Mouse (Mus musculus) CH12.LX (cell line): ENCODE results near the gene Adamts14. TPM values are rescaled to one million over a fixed set of nuclear protein-coding genes. Genes with fewer than 3 reads are reported as not detected.

Experiments
- DNase-seq: peaks from one replicate; pipeline ENCODE4 v3.0.0-alpha.2; 2013; ENCODE audit errors: extremely low read depth
- H3K27ac ChIP-seq: 2 replicates; pipeline ENCODE4 v1.5.1; 2012; ENCODE audit warnings: low read depth, mild to moderate bottlenecking, control low read depth, moderate library complexity; ENCODE audit not compliant: insufficient read depth
- H3K27me3 ChIP-seq: replicated peaks from 2 replicates; pipeline ENCODE3; 2012; ENCODE audit warnings: inconsistent platforms
- H3K36me3 ChIP-seq, 2 experiments: replicated peaks in 1 of 2; 2 replicates each; pipeline versions ENCODE3 to v1.6.1; 2012; ENCODE audit warnings: inconsistent platforms in 1 of 2, low read length in 1 of 2, mild to moderate bottlenecking in 1 of 2, mixed read lengths in 1 of 2, moderate library complexity in 1 of 2; ENCODE audit not compliant: control insufficient read depth in 1 of 2, insufficient read depth in 1 of 2
- H3K4me1 ChIP-seq, 2 experiments: 2 replicates each; pipeline ENCODE4 v1.6.1; 2012; ENCODE audit warnings: inconsistent platforms in 1 of 2, moderate library complexity in 1 of 2; ENCODE audit not compliant: insufficient read depth in 2 of 2, control insufficient read depth in 1 of 2
- H3K4me2 ChIP-seq: 2 replicates; pipeline ENCODE4 v1.6.1; 2012; ENCODE audit warnings: low read depth, mild to moderate bottlenecking, control low read depth; ENCODE audit not compliant: poor library complexity, insufficient read depth, severe bottlenecking
- H3K4me3 ChIP-seq, 3 experiments: fragments of 150-350 bp in 1 of 3; sonication (generic) in 1 of 3; replicated peaks in 1 of 3; 2 replicates each; pipeline versions ENCODE3 to v1.5.1; 2011 to 2012; ENCODE audit warnings: low read depth in 2 of 3, low read length in 2 of 3, mild to moderate bottlenecking in 2 of 3, moderate library complexity in 2 of 3, control low read depth in 1 of 3, improper control_type of control experiment in 1 of 3, inconsistent platforms in 1 of 3, mixed read lengths in 1 of 3; ENCODE audit not compliant: poor library complexity in 1 of 3
- H3K79me2 ChIP-seq: replicated peaks from 2 replicates; pipeline ENCODE4 v1.6.1; 2012; ENCODE audit warnings: mild to moderate bottlenecking, moderate library complexity; ENCODE audit not compliant: control insufficient read depth, poor library complexity, insufficient read depth, severe bottlenecking; ENCODE audit errors: extremely low read depth
- H3K9ac ChIP-seq: 2 replicates; pipeline ENCODE4 v1.6.1; 2012; ENCODE audit warnings: low read depth, mild to moderate bottlenecking, control low read depth, moderate library complexity; ENCODE audit not compliant: insufficient read depth
- H3K9me3 ChIP-seq: replicated peaks from 2 replicates; pipeline ENCODE3; 2012; ENCODE audit warnings: low read length, inconsistent platforms, mixed read lengths
- BHLHE40 ChIP-seq: IDR thresholded peaks from 2 replicates; pipeline ENCODE4 v1.6.1; 2011; ENCODE audit warnings: mild to moderate bottlenecking, low read depth, low read length, improper control_type of control experiment
- CHD1 ChIP-seq: IDR thresholded peaks from 2 replicates; pipeline ENCODE4 v1.6.1; 2012; ENCODE audit warnings: low read depth, low read length, improper control_type of control experiment, inconsistent platforms
- CHD2 ChIP-seq: IDR thresholded peaks from 2 replicates; pipeline ENCODE4 v1.6.1; 2011; ENCODE audit warnings: low read length, improper control_type of control experiment
- CTCF ChIP-seq, 2 experiments: IDR thresholded peaks in 1 of 2; conservative IDR thresholded peaks in 1 of 2; 2 replicates each; pipeline ENCODE4 v1.5.1; 2011 to 2012; ENCODE audit warnings: low read depth in 2 of 2, low read length in 2 of 2, improper control_type of control experiment in 1 of 2, inconsistent platforms in 1 of 2, mild to moderate bottlenecking in 1 of 2, moderate library complexity in 1 of 2
- E2F4 ChIP-seq: IDR thresholded peaks from 2 replicates; pipeline ENCODE4 v1.6.1; 2011; ENCODE audit warnings: low read depth, low read length, improper control_type of control experiment; ENCODE audit not compliant: insufficient replicate concordance
- ELF1 ChIP-seq: IDR thresholded peaks from 2 replicates; pipeline ENCODE4 v1.6.1; 2014; ENCODE audit warnings: low read depth, mild to moderate bottlenecking, inconsistent platforms, low read length, improper control_type of control experiment
- GABPA ChIP-seq: IDR thresholded peaks from 2 replicates; pipeline ENCODE4 v1.6.1; 2012; ENCODE audit warnings: low read depth, low read length, improper control_type of control experiment, inconsistent platforms; ENCODE audit not compliant: insufficient replicate concordance
- HCFC1 ChIP-seq: IDR thresholded peaks from 2 replicates; pipeline ENCODE4 v1.6.1; 2012; ENCODE audit warnings: low read depth, mild to moderate bottlenecking, inconsistent platforms, low read length, improper control_type of control experiment
- JUN ChIP-seq: IDR thresholded peaks from 2 replicates; pipeline ENCODE4 v1.6.1; 2011; ENCODE audit warnings: low read depth, mild to moderate bottlenecking, low read length, improper control_type of control experiment, moderate library complexity; ENCODE audit not compliant: insufficient read depth
- JUND ChIP-seq: conservative IDR thresholded peaks from 2 replicates; pipeline ENCODE4 v1.6.1; 2011; ENCODE audit warnings: low read depth, low read length, improper control_type of control experiment
- KAT2A ChIP-seq: IDR thresholded peaks from 2 replicates; pipeline ENCODE4 v1.6.1; 2012; ENCODE audit warnings: low read length, improper control_type of control experiment, inconsistent platforms; ENCODE audit not compliant: insufficient replicate concordance
- MAZ ChIP-seq: IDR thresholded peaks from 2 replicates; pipeline ENCODE4 v1.6.1; 2012; ENCODE audit warnings: low read depth, mild to moderate bottlenecking, inconsistent platforms, low read length, improper control_type of control experiment, moderate library complexity
- MEF2A ChIP-seq: IDR thresholded peaks from 2 replicates; pipeline ENCODE4 v1.6.1; 2014; ENCODE audit warnings: low read depth, mild to moderate bottlenecking, inconsistent platforms, low read length, improper control_type of control experiment, borderline replicate concordance
- NELFE ChIP-seq: IDR thresholded peaks from 2 replicates; pipeline ENCODE4 v1.6.1; 2011; ENCODE audit warnings: low read depth, low read length, improper control_type of control experiment
- POLR2A ChIP-seq: IDR thresholded peaks from 2 replicates; pipeline ENCODE4 v1.6.1; 2011; ENCODE audit warnings: low read depth, mild to moderate bottlenecking, improper control_type of control experiment, low read length
- POLR2AphosphoS2 ChIP-seq: IDR thresholded peaks from 2 replicates; pipeline ENCODE4 v1.6.1; 2011; ENCODE audit warnings: low read depth, low read length, improper control_type of control experiment
- SIN3A ChIP-seq: IDR thresholded peaks from 2 replicates; pipeline ENCODE4 v1.6.1; 2012; ENCODE audit warnings: low read length, improper control_type of control experiment, inconsistent platforms
- SMC3 ChIP-seq: IDR thresholded peaks from 2 replicates; pipeline ENCODE4 v1.6.1; 2011; ENCODE audit warnings: low read depth, low read length, improper control_type of control experiment
- TBP ChIP-seq: conservative IDR thresholded peaks from 2 replicates; pipeline ENCODE4 v1.6.1; 2011; ENCODE audit warnings: low read depth, low read length, improper control_type of control experiment
- UBTF ChIP-seq: IDR thresholded peaks from 2 replicates; pipeline ENCODE4 v1.6.1; 2012; ENCODE audit warnings: low read depth, mild to moderate bottlenecking, inconsistent platforms, low read length, improper control_type of control experiment, moderate library complexity
- USF2 ChIP-seq: conservative IDR thresholded peaks from 2 replicates; pipeline ENCODE4 v1.6.1; 2011; ENCODE audit warnings: low read depth, low read length, improper control_type of control experiment
- ZNF384 ChIP-seq: IDR thresholded peaks from 2 replicates; pipeline ENCODE4 v1.6.1; 2012; ENCODE audit warnings: low read depth, low read length, improper control_type of control experiment, inconsistent platforms
- dilution Hi-C: fragments of 300-500 bp; cut with MboI; formaldehyde crosslinking; loops from 2 replicates; pipeline ENCODE4 v1.14.3; 2020; ENCODE audit warnings: low sequenced_read_pairs; ENCODE audit not compliant: extremely low pct_unique_long_range_greater_than_20kb, extremely low pct_ligation_motif_present
- in situ Hi-C: fragments of 300-500 bp; cut with MboI; formaldehyde crosslinking; loops from 3 replicates; pipeline ENCODE4 v1.14.3; 2019; ENCODE audit warnings: low sequenced_read_pairs, low pct_ligation_motif_present, low pct_unique_long_range_greater_than_20kb, mixed read lengths
- polyA plus RNA-seq: library from polyadenylated mRNA; unstranded; fragments of >175 nt; gene quantifications from 2 replicates; pipeline ENCODE4 v1.2.1, GENCODE M21; 2012; ENCODE audit warnings: low read depth; ENCODE audit not compliant: insufficient read length
- total RNA-seq, 2 experiments: library from RNA; depleted of rRNA; stranded (reverse); fragments of 300-350 nt in 1 of 2; fragments of >200 nt in 1 of 2; gene quantifications; 2 replicates each; pipeline ENCODE4 v1.2.3; 2012 to 2014

Gene Adamts14
- total and polyA plus RNA-seq, 3 experiments, result 1.2 to 2.7 (median 2.5) TPM

- peaks cover 3 to 18% of the 10 kb centered on the region in 2 experiments for H3K4me1 ChIP-seq
- no peaks in the 10 kb centered on the region for H3K9me3 ChIP-seq
- no peak overlapping the region for H3K27ac ChIP-seq
- no peaks in the 10 kb centered on the region for H3K79me2 ChIP-seq
- no peak overlapping the region for H3K4me3 ChIP-seq
- in situ Hi-C loops (no loop called here), dilution Hi-C loops (no loop called here)
- TF ChIP-seq UBTF, result no peak
- TF ChIP-seq CHD1, result no peak
- no peaks in the 10 kb centered on the region for H3K36me3 ChIP-seq
- H3K4me2 ChIP-seq, result no peak overlapping the region
- no peak overlapping the region for H3K9ac ChIP-seq
- no peak for DNase-seq
- H3K27me3 ChIP-seq, result peaks cover 2% of the 10 kb centered on the region
Observed at GRCm38 (mm10) chr10:61272631-61273030, 607 bp downstream of the Adamts14 start.

- H3K9ac ChIP-seq, result no peak overlapping the region
- no peak overlapping the region for H3K4me3 ChIP-seq
- H3K27me3 ChIP-seq, result peaks cover 2% of the 10 kb centered on the region
- H3K36me3 ChIP-seq, result no peaks in the 10 kb centered on the region
- no peaks in the 10 kb centered on the region for H3K9me3 ChIP-seq
- in situ Hi-C loops (no loop called here), dilution Hi-C loops (no loop called here)
- no peak overlapping the region for H3K4me2 ChIP-seq
- DNase-seq, result no peak
- H3K27ac ChIP-seq, result no peak overlapping the region
- H3K4me1 ChIP-seq, result peaks cover 3 to 18% of the 10 kb centered on the region in 2 experiments
- no peaks in the 10 kb centered on the region for H3K79me2 ChIP-seq
- TF ChIP-seq USF2 (no peak), SIN3A (no peak), BHLHE40 (no peak), NELFE (no peak), SMC3 (no peak), MAZ (no peak), E2F4 (no peak), GABPA (no peak), JUN (no peak), ELF1 (no peak), TBP (no peak), CHD2 (no peak), HCFC1 (no peak), POLR2AphosphoS2 (no peak), ZNF384 (no peak), MEF2A (no peak), KAT2A (no peak), CTCF (conservative IDR thresholded peaks at IDR 0.05 in 1 of 2, IDR thresholded peaks at IDR 0.05 in 1 of 2; ENCODE audit: low read depth in 2 of 2, low read length in 2 of 2) (no peak), POLR2A (no peak), JUND (no peak)
Observed at GRCm38 (mm10) chr10:61272089-61272626, 1.1 kb downstream of the Adamts14 start.
